Mouse (Mus musculus) CH12F3 (cell line): Measurements from ENCODE around the gene Atmin.

Source experiments
- in situ Hi-C: fragments of 300-500 bp; cut with MboI; formaldehyde crosslinking; loops from 2 replicates; pipeline ENCODE4 v1.14.3; 2020; ENCODE audit warnings: low sequenced_read_pairs

Gene Atmin

GRCm38 (mm10) chr8:116943161-116943554 lies at the start of gene Atmin:
Atmin (plus strand) TSS chr8:116943393.
- in situ Hi-C loops, result no loop called here

GRCm38 (mm10) chr8:116893938-116894337 lies 49.3 kb upstream of the Atmin start:
- in situ Hi-C loops, result no loop called here

- in situ Hi-C loops, result no loop called here
Measured at GRCm38 (mm10) chr8:116895521-116895920, 47.7 kb upstream of the Atmin start.

GRCm38 (mm10) chr8:116904736-116905135 lies 38.5 kb upstream of the Atmin start:
- in situ Hi-C loops, result no loop called here

- in situ Hi-C loops, result no loop called here
Measured at GRCm38 (mm10) chr8:116905252-116905651, 37.9 kb upstream of the Atmin start.

GRCm38 (mm10) chr8:116905836-116906235 lies 37.4 kb upstream of the Atmin start:
- in situ Hi-C loops, result no loop called here

GRCm38 (mm10) chr8:116921005-116921336 lies 22.2 kb upstream of the Atmin start:
- in situ Hi-C loops, result no loop called here

- in situ Hi-C loops, result no loop called here
Measured at GRCm38 (mm10) chr8:116921337-116922059, 21.7 kb upstream of the Atmin start, which contains the start of the genes Cmc2 and Cenpn. Cmc2 (minus strand) TSS chr8:116921455. Cenpn (plus strand) TSS chr8:116921730.

- in situ Hi-C loops, result no loop called here
Measured at GRCm38 (mm10) chr8:116922060-116922757, 21.0 kb upstream of the Atmin start.

- in situ Hi-C loops, result no loop called here
Measured at GRCm38 (mm10) chr8:116923526-116923925, 19.7 kb upstream of the Atmin start.

- in situ Hi-C loops, result no loop called here
Measured at GRCm38 (mm10) chr8:116927880-116928279, 15.3 kb upstream of the Atmin start.

- in situ Hi-C loops, result no loop called here
Measured at GRCm38 (mm10) chr8:116928588-116928987, 14.6 kb upstream of the Atmin start.

- in situ Hi-C loops, result no loop called here
Measured at GRCm38 (mm10) chr8:116934976-116935375, 8.2 kb upstream of the Atmin start.

GRCm38 (mm10) chr8:116935506-116935905 lies 7.7 kb upstream of the Atmin start:
- in situ Hi-C loops, result no loop called here

GRCm38 (mm10) chr8:116942284-116943058 lies 722 bp upstream of the Atmin start:
- in situ Hi-C loops, result no loop called here

- in situ Hi-C loops, result no loop called here
Measured at GRCm38 (mm10) chr8:116943555-116944384, 577 bp downstream of the Atmin start.

- in situ Hi-C loops, result no loop called here
Measured at GRCm38 (mm10) chr8:116944385-116944696, 1.1 kb downstream of the Atmin start.

- in situ Hi-C loops, result no loop called here
Measured at GRCm38 (mm10) chr8:116945169-116945910, 2.1 kb downstream of the Atmin start.

GRCm38 (mm10) chr8:116946268-116946838 lies 3.2 kb downstream of the Atmin start:
- in situ Hi-C loops, result no loop called here

GRCm38 (mm10) chr8:116946851-116947250 lies 3.7 kb downstream of the Atmin start:
- in situ Hi-C loops, result no loop called here
